Mouse (Mus musculus): ENCODE measurements around the gene Cldn14. TPM values are rescaled to one million over a fixed set of nuclear protein-coding genes. Genes with fewer than 3 reads are reported as not detected.

The Cldn14 gene
- polyA plus RNA-seq, 1 experiment from 2014 or later: not detected

- Histone ChIP-seq H3K9me3 (no peaks in the 10 kb centered on the region), H3K27me3 (0 out of 2 replicates have a peak, but pooled peaks cover 6% of the 10 kb centered on the region), H3K9ac (replicated peaks) (no peak overlapping the region), H3K36me3 (no peaks in the 10 kb centered on the region), H3K4me3 (no peak overlapping the region), H3K4me1 (peaks cover 3% of the 10 kb centered on the region; the same call in 1 of the 2 replicates), H3K27ac (replicated peaks) (no peak overlapping the region), H3K4me2 (replicated peaks) (no peak overlapping the region)
- WGBS: 76% methylated on average over 5 of the region's 5 CpGs
- no peak for ATAC-seq (ENCODE audit: low FRiP score, low read depth)
These were observed 85.7 kb downstream of the Cldn14 start for GRCm38 (mm10) chr16:93922835-93923389.

GRCm38 (mm10) chr16:93920673-93921072 lies 88.0 kb downstream of the Cldn14 start:
- Histone ChIP-seq H3K36me3 (no peaks in the 10 kb centered on the region), H3K27me3 (0 out of 2 replicates have a peak, but pooled peaks cover 9% of the 10 kb centered on the region), H3K9me3 (no peaks in the 10 kb centered on the region), H3K27ac (replicated peaks) (no peak overlapping the region), H3K4me1 (peaks cover 3% of the 10 kb centered on the region; the same call in 1 of the 2 replicates), H3K9ac (replicated peaks) (no peak overlapping the region), H3K4me2 (replicated peaks) (no peak overlapping the region), H3K4me3 (no peak overlapping the region)
- WGBS: 76% methylated on average over 4 of the region's 4 CpGs
- no peak for ATAC-seq (ENCODE audit: low FRiP score, low read depth)

DNA sequence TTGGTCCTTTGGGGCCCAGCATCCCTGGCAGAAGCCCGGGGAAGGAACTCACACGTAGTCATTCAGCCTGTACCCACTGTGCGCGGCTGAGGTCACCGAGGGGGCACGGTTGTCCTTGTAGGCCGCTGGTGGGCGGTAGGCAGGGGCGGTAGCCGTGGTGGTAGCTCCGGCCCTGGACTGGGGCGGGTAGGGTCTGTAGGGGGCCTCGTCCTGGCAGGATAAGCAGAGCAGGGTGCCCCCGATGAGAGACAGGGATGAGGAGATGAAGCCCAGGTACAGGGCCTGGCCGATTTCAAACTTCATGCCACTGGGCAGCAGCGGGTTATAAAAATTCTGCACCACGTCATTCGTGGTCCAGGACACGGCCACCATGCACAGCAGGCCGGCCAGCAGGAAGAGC lies 89.4 kb downstream of the Cldn14 start:
- Histone ChIP-seq H3K4me1 (peaks cover 3% of the 10 kb centered on the region; the same call in 1 of the 2 replicates), H3K27ac (replicated peaks) (no peak overlapping the region), H3K9me3 (no peaks in the 10 kb centered on the region), H3K9ac (replicated peaks) (no peak overlapping the region), H3K36me3 (no peaks in the 10 kb centered on the region), H3K4me3 (no peak overlapping the region), H3K4me2 (replicated peaks) (no peak overlapping the region), H3K27me3 (0 out of 2 replicates have a peak, but pooled peaks cover 9% of the 10 kb centered on the region)
- ATAC-seq (ENCODE audit: low FRiP score, low read depth): no peak
- 79% methylated on average over 20 of the region's 20 CpGs for WGBS

- Histone ChIP-seq H3K27me3 (0 out of 2 replicates have a peak, but pooled peaks cover 9% of the 10 kb centered on the region), H3K27ac (replicated peaks) (no peak overlapping the region), H3K36me3 (no peaks in the 10 kb centered on the region), H3K9ac (replicated peaks) (no peak overlapping the region), H3K4me3 (peak overlapping the region; percentile 23), H3K4me1 (peaks cover 3% of the 10 kb centered on the region; the same call in 1 of the 2 replicates), H3K9me3 (no peaks in the 10 kb centered on the region), H3K4me2 (replicated peaks) (peak overlapping the region; percentile 48)
- 70% methylated on average over 8 of the region's 8 CpGs for WGBS
- ATAC-seq (ENCODE audit: low FRiP score, low read depth): no peak
These were observed 90.0 kb downstream of the Cldn14 start for GRCm38 (mm10) chr16:93918679-93919060.

- Histone ChIP-seq H3K4me3 (peak overlapping the region; percentile 23), H3K36me3 (no peaks in the 10 kb centered on the region), H3K4me1 (peaks cover 3% of the 10 kb centered on the region; the same call in 1 of the 2 replicates), H3K27ac (replicated peaks) (no peak overlapping the region), H3K4me2 (replicated peaks) (peak overlapping the region; percentile 48), H3K9ac (replicated peaks) (no peak overlapping the region), H3K27me3 (0 out of 2 replicates have a peak, but pooled peaks cover 9% of the 10 kb centered on the region), H3K9me3 (no peaks in the 10 kb centered on the region)
- ATAC-seq (ENCODE audit: low FRiP score, low read depth): 0 out of 2 replicates have a peak, but pooled peaks have one; percentile 63
- WGBS: 57% methylated on average over 14 of the region's 22 CpGs
These were observed 90.6 kb downstream of the Cldn14 start for GRCm38 (mm10) chr16:93917712-93918678.

DNA sequence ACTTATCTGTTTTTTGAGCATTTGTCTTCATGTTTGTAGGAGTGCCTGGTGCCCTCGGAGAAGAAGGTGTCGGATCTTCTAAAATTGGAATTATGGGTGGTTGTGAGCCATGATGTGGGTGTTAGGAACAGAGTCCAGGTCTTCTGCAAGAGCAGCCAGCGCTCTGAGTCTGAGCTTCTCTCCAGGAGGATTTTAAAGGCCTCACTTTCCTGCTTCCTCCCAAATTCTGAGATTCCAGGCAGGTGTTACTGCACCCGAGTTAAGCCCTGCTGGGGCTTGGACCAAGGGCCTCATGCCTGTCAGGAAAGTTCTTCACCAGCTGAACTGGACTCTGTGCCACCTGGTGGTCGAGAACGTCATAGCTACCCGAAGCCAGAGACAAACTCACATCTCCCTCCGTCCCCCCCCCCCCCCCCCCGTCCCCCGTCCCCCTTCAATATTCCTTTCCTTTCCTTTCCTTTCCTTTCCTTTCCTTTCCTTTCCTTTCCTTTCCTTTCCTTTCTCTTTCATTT lies 93.2 kb downstream of the Cldn14 start:
- no peaks in the 10 kb centered on the region for H3K9me3 ChIP-seq
- ATAC-seq (ENCODE audit: low FRiP score, low read depth): no peak
- H3K27me3 ChIP-seq: 0 out of 2 replicates have a peak, but pooled peaks cover 9% of the 10 kb centered on the region
- no peak overlapping the region for H3K27ac ChIP-seq (replicated peaks)
- no peaks in the 10 kb centered on the region for H3K36me3 ChIP-seq
- 44% methylated on average over 7 of the region's 10 CpGs for WGBS
- peaks cover 3% of the 10 kb centered on the region; the same call in 1 of the 2 replicates for H3K4me1 ChIP-seq
- no peak overlapping the region for H3K4me2 ChIP-seq (replicated peaks)
- H3K9ac ChIP-seq (replicated peaks): no peak overlapping the region
- no peak overlapping the region for H3K4me3 ChIP-seq

DNA sequence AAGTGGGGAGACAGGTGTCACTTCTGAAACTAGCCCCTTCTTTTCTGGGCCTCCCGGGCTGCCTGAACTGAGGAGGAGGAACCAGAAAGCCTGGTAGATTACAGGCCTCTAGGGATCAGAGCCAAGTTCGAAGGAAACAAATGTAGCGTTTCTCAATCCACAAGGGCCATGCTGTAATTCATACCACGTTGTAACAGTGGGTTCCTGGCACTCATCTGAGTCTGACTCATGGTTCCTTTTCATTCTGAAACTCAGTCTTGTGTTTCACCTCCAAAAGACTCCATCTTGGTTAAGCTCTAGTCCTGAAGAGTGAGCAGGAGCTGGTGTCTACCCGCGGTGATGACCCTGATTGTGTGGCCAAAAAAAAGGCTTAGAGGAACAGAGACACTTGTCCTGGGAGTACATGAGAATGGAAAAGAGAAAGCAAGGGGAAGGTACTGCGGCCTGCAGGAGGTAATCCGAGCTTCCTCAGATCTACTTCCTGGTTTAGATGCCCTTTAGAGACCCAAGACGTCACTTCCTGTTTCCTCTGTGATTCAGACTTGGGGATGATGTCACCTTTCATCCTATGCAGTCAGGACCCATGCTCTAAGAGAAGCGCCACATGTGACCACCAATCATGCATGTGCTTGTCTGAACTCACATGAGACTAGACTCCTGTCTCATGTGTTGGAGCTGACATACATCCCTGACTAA lies 94.6 kb downstream of the Cldn14 start:
- 82% methylated on average over 10 of the region's 10 CpGs for WGBS
- peaks cover 3% of the 10 kb centered on the region; the same call in 1 of the 2 replicates for H3K4me1 ChIP-seq
- H3K36me3 ChIP-seq: no peaks in the 10 kb centered on the region
- no peak overlapping the region for H3K27ac ChIP-seq (replicated peaks)
- H3K9ac ChIP-seq (replicated peaks): no peak overlapping the region
- no peak overlapping the region for H3K4me2 ChIP-seq (replicated peaks)
- no peaks in the 10 kb centered on the region for H3K9me3 ChIP-seq
- 0 out of 2 replicates have a peak, but pooled peaks cover 5% of the 10 kb centered on the region for H3K27me3 ChIP-seq
- no peak for ATAC-seq (ENCODE audit: low FRiP score, low read depth)
- H3K4me3 ChIP-seq: no peak overlapping the region

GRCm38 (mm10) chr16:93912808-93913207 lies 95.8 kb downstream of the Cldn14 start:
- no peak overlapping the region for H3K4me3 ChIP-seq
- no peaks in the 10 kb centered on the region for H3K36me3 ChIP-seq
- H3K9ac ChIP-seq (replicated peaks): no peak overlapping the region
- H3K27ac ChIP-seq (replicated peaks): no peak overlapping the region
- 0 out of 2 replicates have a peak, but pooled peaks cover 2% of the 10 kb centered on the region for H3K27me3 ChIP-seq
- ATAC-seq (ENCODE audit: low FRiP score, low read depth): no peak
- H3K9me3 ChIP-seq: no peaks in the 10 kb centered on the region
- no peak overlapping the region for H3K4me2 ChIP-seq (replicated peaks)
- 70% methylated on average over 3 of the region's 3 CpGs for WGBS
- no peaks in the 10 kb centered on the region for H3K4me1 ChIP-seq

- WGBS: 85% methylated on average over 5 of the region's 5 CpGs
- no peaks in the 10 kb centered on the region for H3K27me3 ChIP-seq
- no peaks in the 10 kb centered on the region for H3K4me1 ChIP-seq
- no peak for ATAC-seq (ENCODE audit: low FRiP score, low read depth)
- no peak overlapping the region for H3K4me2 ChIP-seq (replicated peaks)
- no peak overlapping the region for H3K9ac ChIP-seq (replicated peaks)
- no peak overlapping the region for H3K4me3 ChIP-seq
- H3K27ac ChIP-seq (replicated peaks): no peak overlapping the region
- no peaks in the 10 kb centered on the region for H3K36me3 ChIP-seq
- H3K9me3 ChIP-seq: no peaks in the 10 kb centered on the region
These were observed 96.5 kb downstream of the Cldn14 start for GRCm38 (mm10) chr16:93912158-93912557.

- Histone ChIP-seq H3K27ac (replicated peaks) (no peak overlapping the region), H3K36me3 (no peaks in the 10 kb centered on the region), H3K4me1 (no peaks in the 10 kb centered on the region), H3K4me3 (no peak overlapping the region), H3K9me3 (no peaks in the 10 kb centered on the region), H3K4me2 (replicated peaks) (no peak overlapping the region), H3K9ac (replicated peaks) (no peak overlapping the region), H3K27me3 (no peaks in the 10 kb centered on the region)
- ATAC-seq (ENCODE audit: low FRiP score, low read depth): no peak
- WGBS: 68% methylated on average over 28 of the region's 28 CpGs
These were observed 97.6 kb downstream of the Cldn14 start for GRCm38 (mm10) chr16:93910735-93911665.

GRCm38 (mm10) chr16:93909936-93910335 lies 98.7 kb downstream of the Cldn14 start:
- WGBS: 91% methylated on average over 3 of the region's 3 CpGs
- H3K4me2 ChIP-seq (replicated peaks): no peak overlapping the region
- H3K27ac ChIP-seq (replicated peaks): no peak overlapping the region
- H3K9ac ChIP-seq (replicated peaks): no peak overlapping the region
- no peaks in the 10 kb centered on the region for H3K27me3 ChIP-seq
- H3K4me1 ChIP-seq: no peaks in the 10 kb centered on the region
- no peak for ATAC-seq (ENCODE audit: low FRiP score, low read depth)
- H3K36me3 ChIP-seq: 0 out of 2 replicates have a peak, but pooled peaks cover 7% of the 10 kb centered on the region
- H3K9me3 ChIP-seq: no peaks in the 10 kb centered on the region
- no peak overlapping the region for H3K4me3 ChIP-seq
